Mouse (Mus musculus) limb, embryonic 11.5 days (tissue): ENCODE results near the gene N4bp3. TPM values are rescaled to one million over a fixed set of nuclear protein-coding genes. Genes with fewer than 3 reads are reported as not detected.
A peak's percentile ranks its signal among the peaks of the same experiment; 100 is the strongest.
"Not testable (repeated sequence)": the region's sequence is repeated elsewhere in the genome, so short reads cannot be mapped to it uniquely, and the experiment has no call there.

Source experiments
- ATAC-seq: fragments of 200-750 bp; cut with Nextera tagmentation; 2 replicates; pipeline ENCODE4 v1.8.0; 2017; ENCODE audit warnings: low read depth; ENCODE audit not compliant: insufficient number of reproducible peaks, low FRiP score, low TSS enrichment
- DNase-seq: peaks from one replicate; pipeline ENCODE4 v3.0.0-alpha.2; 2015; ENCODE audit warnings: low spot score
- H3K27ac ChIP-seq: fragments of 300-500 bp; sonication (generic); replicated peaks from 2 replicates; pipeline ENCODE4 v1.5.1; 2014; ENCODE audit warnings: low read depth, mild to moderate bottlenecking, low read length
- H3K27me3 ChIP-seq: fragments of 300-500 bp; sonication (generic); 2 replicates; pipeline ENCODE4 v1.6.1; 2014; ENCODE audit warnings: mild to moderate bottlenecking, low read length, mixed read lengths; ENCODE audit not compliant: control insufficient read depth, insufficient read depth
- H3K36me3 ChIP-seq: fragments of 300-500 bp; sonication (generic); 2 replicates; pipeline ENCODE4 v1.6.1; 2014; ENCODE audit warnings: mild to moderate bottlenecking, low read length, moderate library complexity, mixed read lengths; ENCODE audit not compliant: control insufficient read depth, insufficient read depth
- H3K4me1 ChIP-seq: fragments of 300-500 bp; sonication (generic); 2 replicates; pipeline ENCODE4 v1.6.1; 2014; ENCODE audit warnings: low read length, mixed read lengths; ENCODE audit not compliant: control insufficient read depth, insufficient read depth
- H3K4me2 ChIP-seq: fragments of 300-500 bp; sonication (generic); 2 replicates; pipeline ENCODE4 v1.6.1; 2014; ENCODE audit warnings: low read depth, mild to moderate bottlenecking, moderate library complexity; ENCODE audit not compliant: severe bottlenecking
- H3K4me3 ChIP-seq: fragments of 300-500 bp; sonication (generic); 2 replicates; pipeline ENCODE4 v1.5.1; 2014; ENCODE audit warnings: low read depth, low read length
- H3K9ac ChIP-seq: fragments of 300-500 bp; sonication (generic); 2 replicates; pipeline ENCODE4 v1.6.1; 2014; ENCODE audit warnings: mild to moderate bottlenecking, low read length
- H3K9me3 ChIP-seq: fragments of 300-500 bp; sonication (generic); 2 replicates; pipeline ENCODE4 v1.6.1; 2016; ENCODE audit warnings: low read length; ENCODE audit not compliant: control insufficient read depth
- WGBS: fragments of 180-500 bp; shearing (Covaris S2); extraction: QIAGEN DNeasy Blood & Tissue Kit; methylation state at CpG from one replicate; pipeline ENCODE4 v1.1.7; 2014; 5-methylcytosine and 5-hydroxymethylcytosine counted together
- polyA plus RNA-seq: library from polyadenylated mRNA; unstranded; fragments of >200 nt; fragmentation: Nextera tagmentation; extraction: Ambion mirVana; gene quantifications from 2 replicates; pipeline ENCODE4 v1.2.1, GENCODE M21; 2014

Gene N4bp3
- 14.3 and 18.2 TPM in 2 replicates for polyA plus RNA-seq

DNA sequence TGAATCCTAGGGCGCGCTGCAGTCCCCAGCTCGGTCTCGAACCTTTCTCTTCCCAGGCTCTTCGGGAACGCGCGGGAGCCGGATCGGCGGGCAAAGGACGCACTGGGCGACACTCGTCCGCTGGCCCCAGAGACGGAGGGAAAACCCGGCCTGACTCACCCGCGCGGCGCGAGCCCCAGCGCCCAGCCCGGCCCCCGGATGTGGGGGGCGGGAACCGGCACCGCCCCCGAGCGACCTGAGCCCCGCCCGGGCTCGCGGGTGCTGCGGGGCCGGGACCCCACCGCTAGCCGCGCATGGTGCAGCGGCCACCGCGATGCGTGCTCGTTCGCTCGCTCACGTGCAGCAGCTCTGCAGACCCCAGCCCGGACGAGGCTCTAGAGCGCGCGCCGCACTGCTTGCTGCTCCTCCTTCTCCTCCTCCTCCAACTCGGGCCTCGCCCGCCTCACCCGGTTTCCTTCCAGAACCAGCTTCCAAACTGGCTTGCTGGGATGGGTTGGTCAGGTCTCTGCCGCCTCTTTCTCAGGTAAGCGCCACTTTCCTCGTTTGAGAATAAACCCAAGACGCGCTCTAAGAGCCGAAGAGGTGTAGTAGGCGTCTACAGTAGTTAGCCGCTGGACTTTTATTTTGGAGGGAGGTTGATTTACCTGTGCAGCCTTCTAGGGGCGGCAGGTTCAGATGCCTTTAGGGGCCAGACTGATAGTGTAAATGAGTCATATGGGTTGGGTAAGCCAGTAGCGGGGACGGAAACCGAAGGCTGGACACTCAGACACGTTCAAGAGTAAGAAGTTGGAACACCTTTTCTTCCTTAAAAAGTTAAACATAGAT, at the start of gene N4bp3, which contains the start of gene D930048N14Rik:
Gene N4bp3, minus strand, starts transcription at position 152 of the 825 bp plus-strand sequence.
Gene D930048N14Rik, plus strand, starts transcription at position 264 of the 825 bp plus-strand sequence.
- Histone ChIP-seq H3K9ac (peak within 1 kb of the TSS; percentile 79), H3K4me3 (peak within 1 kb of the TSS; percentile 70), H3K36me3 (no peaks in the 10 kb centered on the region), H3K4me2 (peak within 1 kb of the TSS; percentile 96), H3K9me3 (no peaks in the 10 kb centered on the region), H3K27ac (0 out of 2 replicates have a peak within 1 kb of the TSS, but pooled peaks have one; percentile 21), H3K27me3 (no peaks in the 10 kb centered on the region), H3K4me1 (peaks cover 38% of the 10 kb centered on the region)
- ATAC-seq (peak; percentile 46; the same call in 1 of the 2 replicates), DNase-seq (peak; percentile 82)
- WGBS, result 1% methylated on average over 58 of the region's 70 CpGs

DNA sequence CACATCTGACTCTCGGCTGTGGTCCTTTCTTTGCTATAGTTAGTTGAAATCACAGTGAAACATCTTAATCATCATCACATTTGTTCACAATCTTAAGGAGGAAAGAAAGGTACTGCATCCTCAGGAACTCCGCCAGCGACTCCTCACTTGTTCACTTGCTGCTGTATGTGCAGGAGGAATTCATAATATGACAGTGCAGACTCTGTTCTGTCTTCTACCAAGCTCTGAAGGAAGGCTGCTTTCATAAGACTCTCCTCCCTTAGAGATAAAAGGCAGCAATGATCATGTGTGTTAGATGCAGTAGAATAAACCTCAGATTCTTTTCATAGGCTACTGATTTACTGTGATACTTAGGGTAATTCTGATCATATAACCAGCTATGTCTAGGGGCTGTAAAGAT, 44.3 kb upstream of the N4bp3 start:
- Histone ChIP-seq H3K9me3 (no peaks in the 10 kb centered on the region), H3K36me3 (peaks cover 7% of the 10 kb centered on the region), H3K27ac (no peak overlapping the region), H3K4me2 (no peak overlapping the region), H3K4me3 (no peak overlapping the region), H3K9ac (no peak overlapping the region), H3K27me3 (no peaks in the 10 kb centered on the region), H3K4me1 (no peaks in the 10 kb centered on the region)
- DNase-seq (no peak), ATAC-seq (no peak)
- 93% methylated on average over 3 of the region's 3 CpGs for WGBS

DNA sequence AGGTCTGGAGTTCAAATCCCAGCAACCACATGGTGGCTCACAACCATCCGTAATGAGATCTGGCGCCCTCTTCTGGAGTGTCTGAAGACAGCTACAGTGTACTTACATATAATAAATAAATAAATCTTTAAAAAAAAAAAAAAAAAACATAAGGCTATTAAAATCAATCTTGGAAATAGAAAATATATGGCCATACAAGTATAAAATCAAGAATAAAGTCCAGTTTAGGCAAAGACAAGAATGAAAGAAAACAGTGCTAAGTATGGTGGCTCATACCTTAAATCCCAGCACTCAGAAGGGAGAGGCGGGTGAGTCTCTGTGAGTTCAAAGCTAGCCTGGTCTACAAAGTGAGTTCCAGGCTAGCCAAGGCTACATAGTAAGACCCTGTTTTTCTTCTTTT, 40.0 kb upstream of the N4bp3 start:
- not testable (repeated sequence) for H3K4me3 ChIP-seq, H3K27me3 ChIP-seq, H3K4me2 ChIP-seq, DNase-seq, H3K36me3 ChIP-seq, H3K27ac ChIP-seq, H3K9ac ChIP-seq, H3K9me3 ChIP-seq, ATAC-seq, H3K4me1 ChIP-seq
- 100% methylated on average over 1 of the region's 3 CpGs for WGBS

DNA sequence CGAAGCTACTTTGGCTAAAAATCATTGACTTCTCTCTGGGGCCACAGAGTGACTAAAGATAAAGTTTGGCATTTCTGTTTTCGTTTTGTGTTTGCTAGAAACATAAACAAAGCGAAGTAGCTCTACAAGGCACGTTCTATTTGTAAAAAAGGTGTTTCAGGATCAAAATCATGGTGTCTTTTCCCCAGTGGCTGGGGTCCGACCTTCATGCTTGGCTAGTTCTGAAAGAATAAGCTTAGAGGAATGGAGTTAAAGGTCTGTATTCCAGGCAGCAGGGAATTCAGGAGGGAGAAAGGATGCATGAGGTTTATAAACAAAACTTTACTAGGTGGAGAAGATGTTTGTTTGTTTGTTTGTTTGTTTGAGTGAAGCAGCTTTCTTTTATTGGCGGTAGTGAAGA, 38.7 kb upstream of the N4bp3 start:
- Histone ChIP-seq H3K36me3 (no peaks in the 10 kb centered on the region), H3K4me2 (peak overlapping the region; percentile 60), H3K27ac (peak overlapping the region; percentile 95), H3K9me3 (no peaks in the 10 kb centered on the region), H3K9ac (peak overlapping the region; percentile 82), H3K27me3 (no peaks in the 10 kb centered on the region), H3K4me1 (peaks cover 6% of the 10 kb centered on the region; the same call in 1 of the 2 replicates), H3K4me3 (peak overlapping the region; percentile 73)
- WGBS, result 25% methylated on average over 6 of the region's 6 CpGs
- peak; percentile 50 for DNase-seq
- ATAC-seq, result no peak

DNA sequence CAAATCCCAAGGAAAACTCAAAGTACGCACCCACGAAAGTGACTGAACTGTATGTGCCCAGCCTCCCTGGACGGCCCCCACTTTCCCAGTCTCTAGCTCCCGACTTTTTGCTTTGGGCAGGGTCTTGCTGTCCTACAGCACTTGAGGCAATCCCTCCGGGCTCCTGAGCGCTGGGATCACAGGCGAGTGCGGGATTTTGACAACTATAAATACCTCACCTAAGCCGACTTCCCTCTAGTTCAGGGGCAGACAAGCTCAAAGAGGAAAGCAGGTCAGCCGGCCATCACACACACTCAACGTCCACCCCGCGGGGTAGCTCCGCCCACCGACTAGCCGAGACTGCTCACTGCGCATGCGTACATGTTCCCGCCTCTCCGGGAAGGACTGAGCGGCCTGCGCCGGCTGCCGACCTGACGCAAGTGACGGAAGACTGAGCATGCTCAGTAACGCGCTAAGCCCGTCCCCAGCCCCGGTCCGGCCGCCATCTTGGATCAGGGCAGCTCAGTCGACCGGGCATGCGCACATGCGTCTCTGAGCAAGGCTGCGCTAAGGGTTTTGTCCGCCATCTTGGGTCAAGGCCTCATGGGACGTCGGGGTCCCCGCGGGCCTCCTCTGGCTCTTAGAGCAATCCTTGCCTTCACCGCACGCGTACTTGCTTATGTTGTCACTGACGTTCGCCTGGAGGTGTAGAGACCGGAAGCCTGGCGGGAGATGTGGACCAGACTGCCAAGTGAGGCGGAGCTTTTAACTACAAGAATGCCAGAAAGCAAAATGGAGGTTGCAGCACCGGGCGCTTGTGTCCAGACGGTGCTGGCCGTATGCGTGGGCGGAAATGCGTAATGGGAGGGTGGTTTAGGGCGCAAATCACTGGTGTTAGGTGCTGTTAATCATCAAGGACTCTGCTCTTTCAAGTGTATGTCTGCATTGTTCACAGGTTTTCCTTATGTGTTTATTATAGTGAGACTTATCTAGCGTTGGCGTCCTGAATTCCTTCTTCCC, 38.0 kb upstream of the N4bp3 start, which contains the start of gene 0610009B22Rik:
Gene 0610009B22Rik, minus strand, starts transcription at position 545 of the 999 bp plus-strand sequence.
- WGBS, result under 1% methylated on average over 60 of the region's 60 CpGs
- Histone ChIP-seq H3K4me2 (peak within 1 kb of the TSS; percentile 64), H3K27me3 (no peaks in the 10 kb centered on the region), H3K36me3 (no peaks in the 10 kb centered on the region), H3K4me1 (peaks cover 6% of the 10 kb centered on the region; the same call in 1 of the 2 replicates), H3K4me3 (peak within 1 kb of the TSS; percentile 73), H3K9me3 (no peaks in the 10 kb centered on the region), H3K9ac (peak within 1 kb of the TSS; percentile 85), H3K27ac (peak within 1 kb of the TSS; percentile 95)
- ATAC-seq (peak; percentile 99), DNase-seq (peak; percentile 100)

DNA sequence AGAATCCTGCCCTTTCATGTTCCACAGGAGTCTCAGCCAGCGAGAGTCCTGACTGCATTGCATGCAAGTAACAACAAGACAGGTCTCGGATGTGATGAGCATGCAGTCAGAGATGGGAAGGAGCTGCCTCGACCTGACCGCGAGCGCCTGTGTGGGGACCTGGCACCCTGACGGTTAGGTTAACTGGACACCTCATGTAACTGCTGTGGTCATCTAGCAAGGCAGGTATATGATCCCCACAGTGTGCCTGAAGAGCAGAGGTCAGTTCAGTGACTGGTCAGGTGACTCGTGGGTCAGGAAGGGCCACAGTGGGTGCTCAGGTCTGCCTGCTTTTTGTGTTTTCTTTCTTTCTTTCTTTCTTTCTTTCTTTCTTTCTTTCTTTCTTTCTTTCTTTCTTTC, 31.3 kb upstream of the N4bp3 start:
- no peak overlapping the region for H3K4me2 ChIP-seq

DNA sequence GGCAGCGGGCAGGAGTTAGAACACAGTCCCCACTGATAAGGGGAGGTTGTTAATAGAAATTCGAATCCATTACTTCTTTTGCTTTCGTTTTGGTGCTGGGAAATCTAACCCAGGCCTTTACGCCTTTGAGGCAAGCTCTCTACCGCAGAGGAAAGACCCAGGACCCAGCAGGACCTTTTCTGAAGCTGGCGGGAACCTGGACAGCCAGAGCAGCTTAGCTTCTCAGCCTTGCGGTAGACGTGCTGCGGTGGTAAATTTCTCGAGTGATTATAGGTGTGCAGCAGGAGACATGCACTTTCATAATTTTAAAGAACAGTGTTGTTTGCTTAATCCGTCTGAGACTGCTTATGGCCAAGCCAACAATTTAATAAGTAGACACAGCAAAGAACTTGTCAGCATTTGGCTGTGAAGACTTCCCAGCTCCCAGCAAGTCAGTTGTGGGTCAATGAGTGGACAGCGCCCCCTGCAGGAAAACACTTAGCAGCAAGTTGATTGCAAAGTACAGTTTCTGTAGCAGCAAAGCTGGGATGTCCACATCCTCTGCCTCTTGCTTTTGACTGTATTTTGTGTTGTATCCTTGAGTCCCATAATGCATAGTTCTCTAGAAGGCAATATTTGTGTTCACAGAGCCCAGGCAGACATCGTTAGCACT, 30.8 kb upstream of the N4bp3 start:
- H3K27ac ChIP-seq, result no peak overlapping the region
- no peak for ATAC-seq
- H3K4me2 ChIP-seq, result no peak overlapping the region
- H3K9me3 ChIP-seq, result no peaks in the 10 kb centered on the region
- H3K36me3 ChIP-seq, result no peaks in the 10 kb centered on the region
- WGBS, result 34% methylated on average over 13 of the region's 13 CpGs
- no peaks in the 10 kb centered on the region for H3K27me3 ChIP-seq
- no peak overlapping the region for H3K4me3 ChIP-seq
- no peaks in the 10 kb centered on the region for H3K4me1 ChIP-seq
- H3K9ac ChIP-seq, result no peak overlapping the region
- peak; percentile 94 for DNase-seq

More for the DNA sequence above, 31.3 kb upstream of the N4bp3 start:
- H3K4me1 ChIP-seq, result no peaks in the 10 kb centered on the region
- H3K9me3 ChIP-seq, result no peaks in the 10 kb centered on the region
- 39% methylated on average over 8 of the region's 8 CpGs for WGBS
- no peak overlapping the region for H3K4me3 ChIP-seq
- no peak overlapping the region for H3K27ac ChIP-seq
- H3K36me3 ChIP-seq, result no peaks in the 10 kb centered on the region
- H3K9ac ChIP-seq, result no peak overlapping the region
- H3K27me3 ChIP-seq, result no peaks in the 10 kb centered on the region
- DNase-seq (no peak), ATAC-seq (no peak)
